Mouse (Mus musculus): ENCODE measurements at regions not wholly inside any gene's neighbourhood (a gene's known extent, or its start where the extent isn't known, plus 50 kb on each side); places are given as distances from the start of the nearest gene placed in this dataset.

- 77% methylated on average over 2 of the region's 2 CpGs for WGBS
- no peak for ATAC-seq (ENCODE audit: insufficient number of reproducible peaks, low FRiP score, low TSS enrichment, low read depth)
- Histone ChIP-seq H3K4me1 (no peaks in the 10 kb centered on the region), H3K9me3 (no peaks in the 10 kb centered on the region), H3K4me2 (no peak overlapping the region), H3K27ac (no peak overlapping the region), H3K9ac (no peak overlapping the region), H3K4me3 (no peak overlapping the region), H3K27me3 (no peaks in the 10 kb centered on the region), H3K36me3 (no peaks in the 10 kb centered on the region)
Measured at GRCm38 (mm10) chr9:25414315-25414714, 67.0 kb upstream of the Eepd1 start.

GRCm38 (mm10) chr9:25426941-25427340 lies 54.4 kb upstream of the Eepd1 start:
- WGBS: 94% methylated on average over 1 of the region's 1 CpGs
- no peak overlapping the region for H3K4me3 ChIP-seq
- no peak overlapping the region for H3K4me2 ChIP-seq
- ATAC-seq (ENCODE audit: insufficient number of reproducible peaks, low FRiP score, low TSS enrichment, low read depth): no peak
- H3K27ac ChIP-seq: no peak overlapping the region
- no peaks in the 10 kb centered on the region for H3K36me3 ChIP-seq
- H3K27me3 ChIP-seq: no peaks in the 10 kb centered on the region
- H3K4me1 ChIP-seq: no peaks in the 10 kb centered on the region
- no peaks in the 10 kb centered on the region for H3K9me3 ChIP-seq
- no peak overlapping the region for H3K9ac ChIP-seq

- WGBS: 74% methylated on average over 6 of the region's 6 CpGs
- no peaks in the 10 kb centered on the region for H3K9me3 ChIP-seq
Measured at GRCm38 (mm10) chr9:25429450-25430213, 51.7 kb upstream of the Eepd1 start.

More at GRCm38 (mm10) chr9:25429450-25430213, 51.7 kb upstream of the Eepd1 start:
- Histone ChIP-seq H3K9ac (no peak overlapping the region), H3K36me3 (no peaks in the 10 kb centered on the region), H3K27ac (no peak overlapping the region), H3K4me1 (no peaks in the 10 kb centered on the region), H3K27me3 (no peaks in the 10 kb centered on the region), H3K4me2 (no peak overlapping the region), H3K4me3 (no peak overlapping the region)
- ATAC-seq (ENCODE audit: insufficient number of reproducible peaks, low FRiP score, low TSS enrichment, low read depth): no peak
